Mouse (Mus musculus): ENCODE results near the gene Ndufc1. TPM values are rescaled to one million over a fixed set of nuclear protein-coding genes. Genes with fewer than 3 reads are reported as not detected.
"Not testable (repeated sequence)": the region's sequence is repeated elsewhere in the genome, so short reads cannot be mapped to it uniquely, and the experiment has no call there.

Gene Ndufc1
- polyA plus RNA-seq, 2 experiments from 2014 or later = 213 to 287 TPM

GRCm38 (mm10) chr3:51366926-51367325 lies 41.9 kb downstream of the Ndufc1 start:
- no peak for ATAC-seq

DNA sequence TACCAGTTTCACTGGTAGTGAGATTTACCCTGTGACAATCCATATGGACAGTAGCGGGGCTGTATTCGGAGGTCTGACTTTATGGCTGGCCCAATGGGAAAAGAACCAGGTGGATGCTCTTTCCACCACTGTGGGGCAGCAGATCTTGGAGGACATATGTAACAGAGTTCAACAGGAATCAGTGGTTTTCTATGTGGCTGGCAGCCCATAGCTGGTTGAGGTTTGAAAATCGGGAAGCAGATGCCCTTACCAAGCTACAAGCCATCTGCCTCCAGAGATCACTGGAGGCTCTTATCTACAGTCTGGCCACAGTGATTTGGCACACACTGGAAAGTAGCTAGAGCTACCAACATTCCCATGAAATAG lies 43.3 kb downstream of the Ndufc1 start:
- ATAC-seq = no peak

DNA sequence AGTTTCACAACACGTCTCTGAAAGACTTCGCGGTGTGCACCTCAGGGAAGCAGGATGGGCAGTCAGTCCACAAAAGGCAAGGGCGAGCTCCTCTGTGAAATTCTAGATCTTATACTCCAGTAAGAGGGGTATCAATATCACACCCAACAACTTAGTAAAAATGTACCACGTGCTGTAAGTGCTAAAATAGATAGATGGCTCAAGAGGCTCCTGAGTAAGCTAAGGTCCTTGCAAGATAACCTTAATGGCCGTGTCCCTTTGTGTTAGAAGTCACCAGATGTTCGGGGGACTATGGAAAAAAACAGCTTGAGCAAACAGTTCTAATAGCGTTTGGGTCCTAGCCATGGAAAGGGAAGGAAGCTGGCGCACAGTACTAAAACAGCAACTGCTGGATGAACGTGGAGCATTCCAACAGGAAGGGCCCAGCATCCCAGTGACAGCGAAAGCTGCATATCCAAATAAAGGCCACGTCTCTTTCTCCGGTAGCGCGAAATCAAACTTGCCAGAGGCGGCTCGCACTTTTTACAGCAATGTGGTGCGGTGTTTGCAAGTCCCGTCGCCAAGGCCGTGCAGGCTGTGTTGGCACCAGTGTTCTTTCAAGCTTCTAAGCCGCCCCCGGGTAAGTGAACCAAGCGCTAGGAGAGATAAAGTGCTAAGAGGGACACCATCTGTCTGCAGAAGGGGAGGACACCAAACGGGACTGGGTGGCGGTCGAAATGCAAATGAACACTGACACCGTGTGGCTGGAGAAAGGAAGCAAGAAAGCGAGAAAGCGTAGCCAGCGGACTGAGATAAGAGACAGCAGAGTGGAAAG lies 43.9 kb downstream of the Ndufc1 start:
- ATAC-seq = peak; percentile 95

DNA sequence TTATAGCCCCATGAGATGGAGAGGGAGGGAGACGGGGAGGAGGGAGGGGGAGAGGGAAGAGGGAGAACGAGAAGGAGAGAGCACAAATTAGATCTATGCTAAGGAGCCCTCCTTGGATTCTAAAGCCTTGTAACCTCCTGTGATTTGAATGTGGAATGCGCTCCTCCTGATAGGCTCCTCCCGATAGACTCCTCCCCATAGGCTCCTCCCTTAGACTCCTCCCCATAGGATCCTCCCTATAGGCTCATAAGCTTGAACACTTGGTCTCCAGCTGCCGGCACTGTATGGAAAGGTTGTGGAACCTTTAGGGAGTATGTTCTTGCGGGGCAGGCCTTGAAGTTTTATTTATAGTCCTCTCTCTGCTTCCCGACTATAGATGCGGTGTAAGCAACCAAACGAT lies 47.7 kb downstream of the Ndufc1 start:
- ATAC-seq = no peak

GRCm38 (mm10) chr3:51359558-51360307 lies 49.1 kb downstream of the Ndufc1 start:
- no peak for ATAC-seq

DNA sequence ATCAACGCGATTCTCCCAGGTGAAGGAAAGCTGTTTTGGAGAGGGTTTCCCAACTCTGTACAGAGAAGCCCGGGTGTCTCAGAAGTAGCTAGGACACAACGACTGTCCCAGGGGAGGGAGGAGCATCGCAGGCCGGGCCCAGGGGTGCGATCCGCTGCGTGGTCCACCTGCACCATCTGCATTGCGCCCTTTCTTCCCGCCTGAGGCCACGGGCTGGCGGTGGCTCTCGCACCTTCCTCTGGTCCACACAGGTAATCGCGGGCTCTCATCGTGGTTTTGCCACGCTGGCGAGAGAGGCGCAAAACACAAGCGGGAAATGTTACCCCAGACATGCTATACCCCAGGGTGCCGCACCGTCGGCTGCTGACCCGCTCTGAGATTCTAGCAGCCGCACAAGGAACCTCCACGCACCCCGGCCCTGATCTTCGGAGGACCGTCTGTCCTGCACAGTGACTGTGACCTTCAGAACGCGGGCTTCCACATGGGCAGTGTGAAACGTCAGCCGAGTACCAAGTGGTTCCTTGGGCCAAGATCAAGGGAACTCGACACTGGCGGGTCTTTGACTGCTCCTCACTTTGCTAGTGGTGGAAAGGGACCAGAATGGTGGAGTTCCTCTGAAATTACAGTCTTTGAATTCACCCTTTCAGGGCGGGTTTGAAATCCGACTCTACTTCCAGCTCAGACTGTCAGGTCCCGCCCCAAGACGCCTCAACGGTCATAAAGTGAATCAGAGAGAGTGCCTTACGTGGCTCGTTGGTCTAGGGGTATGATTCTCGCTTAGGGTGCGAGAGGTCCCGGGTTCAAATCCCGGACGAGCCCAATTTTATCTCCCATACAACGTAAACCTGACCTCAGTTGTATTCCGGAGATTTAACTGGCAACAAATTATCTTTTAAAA lies 49.9 kb downstream of the Ndufc1 start:
- peak; percentile 69 for ATAC-seq

DNA sequence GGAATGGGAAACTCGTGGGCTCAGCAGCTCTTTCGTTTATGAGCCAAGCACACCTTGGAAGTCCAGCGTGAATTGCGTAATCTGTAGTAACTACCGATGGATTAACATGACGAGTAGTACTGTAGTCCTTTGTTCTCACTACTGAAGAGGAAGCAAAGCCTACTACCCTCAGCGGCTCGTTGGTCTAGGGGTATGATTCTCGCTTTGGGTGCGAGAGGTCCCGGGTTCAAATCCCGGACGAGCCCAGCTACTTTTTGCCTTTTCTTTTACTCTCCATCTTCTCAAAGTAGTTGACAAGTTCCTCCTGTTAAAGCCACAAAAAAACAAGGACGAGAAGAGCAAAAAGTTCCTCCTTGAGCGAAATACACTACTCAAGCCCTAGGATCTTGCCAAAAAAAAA lies 50.6 kb downstream of the Ndufc1 start:
- ATAC-seq = no peak

GRCm38 (mm10) chr3:51357624-51358023 lies 51.2 kb downstream of the Ndufc1 start:
- ATAC-seq = no peak

DNA sequence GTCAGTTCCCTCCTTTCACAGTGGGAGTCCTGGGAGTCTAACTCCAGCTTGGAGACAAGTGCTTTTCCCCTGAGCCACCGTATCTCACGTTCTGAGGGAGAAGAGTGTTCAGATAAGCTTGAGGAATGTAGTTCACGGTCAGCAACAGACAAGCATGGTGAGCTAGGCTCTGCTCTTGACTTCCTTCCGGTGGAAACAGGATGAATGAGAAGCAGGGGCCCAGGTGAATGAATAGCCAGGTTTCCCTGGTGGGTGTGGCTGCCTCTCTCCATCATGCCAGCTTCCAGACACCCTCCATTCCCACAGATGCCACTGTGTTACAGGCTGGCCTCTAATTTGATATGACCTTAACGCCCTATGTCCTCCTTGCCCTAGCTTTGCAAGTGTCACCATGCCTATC lies 51.7 kb downstream of the Ndufc1 start:
- ATAC-seq = no peak

- ATAC-seq = not testable (repeated sequence)
These were observed 53.8 kb downstream of the Ndufc1 start for GRCm38 (mm10) chr3:51354956-51355355.

Other genes starting within 250 kb of the Ndufc1 start
- 1 to 10 TPM; 2.2 to 5.3 TPM for gene Noct, start 184.5 kb downstream of the Ndufc1 start, polyA plus RNA-seq (2017; shearing (Covaris generic))
- 10 to 100 TPM; 41.0 to 54.1 TPM for gene Elf2, start 68.3 kb downstream of the Ndufc1 start, polyA plus RNA-seq (2017; shearing (Covaris generic))
- 1 to 10 TPM; 1.5 to 6.0 TPM for gene Mgarp, start 12.2 kb downstream of the Ndufc1 start, polyA plus RNA-seq (2017; shearing (Covaris generic))
- 10 to 100 TPM; 19.8 to 36.4 TPM for gene Naa15, start 6.2 kb upstream of the Ndufc1 start, polyA plus RNA-seq (2017; shearing (Covaris generic))
- 10 to 100 TPM; 20.1 to 20.8 TPM for gene Rab33b, start 74.9 kb upstream of the Ndufc1 start, polyA plus RNA-seq (2017; shearing (Covaris generic))
- 10 to 100 TPM in 1 of 2 experiments, 1 to 10 TPM in 1; 6.3 to 10.5 TPM for gene Setd7, start 151.9 kb upstream of the Ndufc1 start, polyA plus RNA-seq (2017; shearing (Covaris generic))